Mouse (Mus musculus) left cerebral cortex, adult 2 months (tissue): ENCODE data around the gene Wipi2. TPM values are rescaled to one million over a fixed set of nuclear protein-coding genes. Genes with fewer than 3 reads are reported as not detected.

Experiments
- DNase-seq, 2 experiments: peaks; one replicate each; pipeline ENCODE4 v3.0.0; 2021 to 2022; ENCODE audit warnings: low spot score in 2 of 2, mixed read lengths in 1 of 2; ENCODE audit errors: extremely low spot score in 1 of 2
- H3K27ac ChIP-seq: fragments of 200-600 bp; 2 replicates; pipeline ENCODE4 v1.8.1; 2022
- H3K4me3 ChIP-seq: fragments of 200-600 bp; 2 replicates; pipeline ENCODE4 v1.8.1; 2022
- CTCF ChIP-seq: fragments of 200-600 bp; IDR thresholded peaks from 2 replicates; pipeline ENCODE4 v1.8.1; 2022; ENCODE audit warnings: antibody characterized with exemption, mild to moderate bottlenecking, moderate library complexity
- intact Hi-C: fragments of 180-260 bp; cut with DNase I; formaldehyde crosslinking; loops from one replicate; pipeline ENCODE4 v1.15.1; 2025
- total RNA-seq, 2 experiments: library from RNA; stranded (reverse); gene quantifications; 2 replicates each; pipeline ENCODE4 v1.2.3; 2021

Gene Wipi2
- total RNA-seq, 2 experiments from 2014 or later = 99.7 to 102 TPM

DNA sequence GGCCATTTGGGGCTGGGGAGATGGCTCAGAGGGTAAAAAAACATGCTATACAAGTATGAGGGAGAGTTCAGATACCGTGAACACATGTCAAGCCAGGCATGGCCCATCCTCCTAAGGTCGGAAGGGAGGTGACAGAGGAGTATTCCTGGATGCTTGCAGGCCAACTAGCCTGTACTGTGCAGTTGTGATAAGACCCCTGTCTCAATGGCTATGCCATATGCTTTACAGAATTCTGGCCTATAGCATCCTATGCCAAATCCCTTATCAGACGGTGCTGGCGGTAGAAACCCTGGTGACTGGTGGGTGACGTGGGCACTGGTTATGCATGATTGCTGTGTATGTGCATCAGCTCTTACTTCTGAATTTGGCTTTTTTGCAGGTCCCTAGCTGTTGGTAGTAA lies 10.3 kb downstream of the Wipi2 start:
- intact Hi-C loops = no loop called here
- DNase-seq = no peak
- no peak overlapping the region for H3K27ac ChIP-seq
- no peak for TF ChIP-seq CTCF
- no peak overlapping the region for H3K4me3 ChIP-seq

DNA sequence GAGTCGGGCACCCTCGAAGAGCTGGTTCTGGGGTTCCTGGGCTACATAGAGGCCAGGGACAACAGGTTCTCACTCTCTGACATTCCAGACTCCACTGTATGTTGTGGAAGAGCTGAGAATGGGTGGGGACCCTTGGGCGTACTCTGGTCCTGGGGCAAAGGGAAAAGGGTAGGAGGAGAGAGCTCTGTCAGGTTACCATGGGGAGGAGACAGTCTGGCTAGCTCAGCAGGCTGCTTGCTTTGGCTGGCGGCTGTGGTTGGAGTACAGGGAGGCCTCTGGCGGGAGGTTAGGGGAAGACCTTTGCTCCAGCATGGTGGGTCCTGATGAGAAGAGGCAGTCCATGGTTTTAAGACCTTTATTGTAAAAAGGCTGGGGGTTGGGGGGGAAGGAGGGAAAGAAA lies 12.6 kb downstream of the Wipi2 start:
- TF ChIP-seq CTCF = no peak
- H3K4me3 ChIP-seq = no peak overlapping the region
- DNase-seq = no peak
- intact Hi-C loops = no loop called here
- H3K27ac ChIP-seq = no peak overlapping the region

DNA sequence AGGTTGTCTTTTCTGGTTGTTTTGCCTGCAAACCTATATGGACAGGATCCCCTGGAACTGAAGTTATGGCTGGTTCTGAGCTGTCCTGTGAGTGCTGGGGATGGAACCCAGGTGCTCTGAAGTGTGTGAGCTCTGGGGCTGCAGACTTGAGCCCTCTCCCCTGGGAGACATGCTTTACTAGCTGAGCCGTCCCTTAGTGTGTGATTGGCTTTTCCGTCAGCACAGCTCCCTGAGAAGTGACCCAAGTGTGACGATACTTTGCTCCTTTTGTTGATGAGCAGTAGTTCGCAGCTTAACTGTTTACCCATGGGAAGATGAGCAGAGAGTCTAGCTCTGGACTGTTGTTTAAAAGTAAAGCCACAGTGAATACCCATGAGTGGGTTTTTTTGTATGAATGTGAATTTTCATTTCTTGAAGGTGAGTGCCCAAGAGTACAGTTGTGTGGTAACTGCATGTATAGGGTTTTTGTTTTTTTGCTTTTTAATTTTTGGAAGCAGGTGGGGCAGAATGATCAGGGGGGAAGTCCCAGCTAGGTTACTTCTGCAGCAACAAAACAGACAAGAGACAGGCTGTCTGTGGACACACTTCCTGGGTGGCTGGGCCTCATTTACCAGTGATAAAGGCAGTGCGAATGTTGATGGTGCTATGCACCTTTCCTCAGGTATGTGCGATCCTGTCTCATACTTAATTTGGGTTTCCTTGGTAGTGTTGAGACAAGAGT lies 14.0 kb downstream of the Wipi2 start:
- H3K27ac ChIP-seq = no peak overlapping the region
- intact Hi-C loops = no loop called here
- H3K4me3 ChIP-seq = no peak overlapping the region
- DNase-seq = no peak
- no peak for TF ChIP-seq CTCF

DNA sequence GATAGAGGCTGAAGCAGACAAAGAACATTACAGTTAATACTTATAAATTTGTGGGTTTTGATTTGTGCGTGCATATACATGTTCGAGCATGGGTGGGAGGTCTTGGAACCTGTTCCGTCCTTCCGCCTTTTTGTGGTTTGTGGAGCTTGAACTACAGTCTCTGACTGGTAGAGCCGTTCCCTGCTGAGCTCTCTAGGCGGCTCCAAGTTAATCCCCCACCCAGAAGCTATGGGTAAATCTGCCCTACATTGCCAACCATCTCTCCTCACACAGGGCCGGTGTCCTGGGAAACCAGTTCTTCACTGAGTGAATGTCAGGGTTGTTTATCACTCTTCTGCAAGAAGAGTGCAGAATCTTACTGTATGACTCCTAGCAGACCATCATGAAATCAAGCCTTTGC lies 20.7 kb downstream of the Wipi2 start:
- intact Hi-C loops = no loop called here
- TF ChIP-seq CTCF = no peak
- no peak for DNase-seq

DNA sequence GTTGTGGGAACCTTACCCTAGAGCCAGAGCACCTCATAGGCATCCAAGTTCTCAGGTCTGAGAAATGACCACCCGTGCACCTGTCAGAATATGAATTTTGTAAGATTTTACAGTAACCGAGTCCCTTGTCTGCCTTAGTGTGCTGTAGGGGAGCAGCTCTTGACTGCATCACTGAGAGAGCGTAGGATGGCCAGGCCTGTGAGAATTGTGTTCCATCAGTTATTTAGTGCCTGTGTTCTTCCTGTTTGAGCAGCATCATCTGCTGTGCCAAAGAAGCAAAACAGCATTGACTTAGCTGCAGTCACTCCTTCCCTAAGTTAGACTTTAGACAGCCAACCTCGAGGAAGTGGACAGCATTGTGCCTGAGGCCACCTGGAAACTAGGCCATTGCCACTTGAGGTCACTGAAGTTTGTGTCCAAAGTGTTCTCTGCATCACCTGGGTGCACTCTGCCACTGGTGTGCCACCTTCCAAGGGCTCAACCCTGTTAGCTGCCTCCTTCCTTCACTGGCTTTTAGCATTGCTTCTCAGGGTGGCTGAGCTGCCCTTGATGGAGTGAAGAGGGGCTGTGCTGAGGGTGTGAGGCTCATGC lies 22.1 kb downstream of the Wipi2 start:
- no peak for TF ChIP-seq CTCF
- intact Hi-C loops = no loop called here
- no peak for DNase-seq
- no peak overlapping the region for H3K27ac ChIP-seq
- no peak overlapping the region for H3K4me3 ChIP-seq

More for the DNA sequence above, 20.7 kb downstream of the Wipi2 start:
- Histone ChIP-seq H3K4me3 (no peak overlapping the region), H3K27ac (no peak overlapping the region)

DNA sequence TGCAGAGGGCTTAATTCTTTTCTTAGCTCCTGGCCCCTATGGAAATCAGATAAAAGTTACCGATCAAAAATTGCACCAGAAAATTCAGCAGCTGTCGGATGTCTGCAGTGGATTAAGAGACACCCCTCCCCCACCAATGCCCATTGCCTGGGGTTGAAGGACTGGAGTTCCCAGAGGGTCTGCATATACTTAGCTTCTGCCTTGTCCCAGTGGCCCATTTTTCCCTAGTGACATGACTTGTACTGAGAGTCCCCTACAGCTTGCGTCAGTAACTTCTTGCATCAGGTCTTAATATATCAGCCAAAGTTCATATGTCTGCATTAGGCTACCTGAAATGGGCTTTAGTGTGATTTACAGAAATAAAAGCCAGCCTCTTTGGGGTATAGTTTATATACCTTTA lies 22.9 kb downstream of the Wipi2 start:
- DNase-seq = no peak
- Histone ChIP-seq H3K4me3 (no peak overlapping the region), H3K27ac (no peak overlapping the region)
- no peak for TF ChIP-seq CTCF
- intact Hi-C loops = no loop called here

DNA sequence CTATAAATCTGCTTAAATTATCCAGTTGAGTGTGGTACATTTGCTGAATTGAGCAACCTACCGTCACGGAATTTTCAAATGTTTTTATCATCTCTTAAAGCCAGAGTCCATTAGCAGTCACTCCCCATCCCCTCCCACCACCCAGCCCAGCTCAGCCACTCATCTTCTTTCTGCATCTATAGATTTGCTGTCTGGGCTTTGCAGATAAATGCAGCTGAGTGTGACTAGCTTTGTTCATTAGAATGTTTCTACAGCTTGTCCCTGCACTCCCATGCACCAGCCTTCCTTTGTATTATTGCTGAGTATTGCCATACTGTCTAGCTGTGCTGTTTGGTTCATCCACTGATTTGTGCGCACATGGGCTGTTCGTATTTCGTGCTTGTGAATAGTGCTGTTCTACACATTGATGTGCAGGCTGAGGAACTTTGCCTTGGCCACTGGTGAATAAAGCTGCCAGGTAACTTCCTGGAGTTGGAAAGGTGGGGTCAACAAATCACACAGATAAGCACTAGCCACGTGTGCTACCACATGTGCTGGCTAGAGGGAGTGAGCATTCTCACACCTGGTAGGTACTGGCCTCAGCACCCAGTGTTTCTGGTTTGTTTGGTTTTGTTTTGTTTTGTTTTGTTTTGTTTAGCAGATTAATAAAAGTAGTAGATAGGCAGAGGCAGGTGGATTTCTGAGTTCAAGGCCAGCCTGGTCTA lies 23.4 kb downstream of the Wipi2 start:
- TF ChIP-seq CTCF = no peak
- intact Hi-C loops = no loop called here
- DNase-seq = no peak
- H3K4me3 ChIP-seq = no peak overlapping the region
- H3K27ac ChIP-seq = no peak overlapping the region

DNA sequence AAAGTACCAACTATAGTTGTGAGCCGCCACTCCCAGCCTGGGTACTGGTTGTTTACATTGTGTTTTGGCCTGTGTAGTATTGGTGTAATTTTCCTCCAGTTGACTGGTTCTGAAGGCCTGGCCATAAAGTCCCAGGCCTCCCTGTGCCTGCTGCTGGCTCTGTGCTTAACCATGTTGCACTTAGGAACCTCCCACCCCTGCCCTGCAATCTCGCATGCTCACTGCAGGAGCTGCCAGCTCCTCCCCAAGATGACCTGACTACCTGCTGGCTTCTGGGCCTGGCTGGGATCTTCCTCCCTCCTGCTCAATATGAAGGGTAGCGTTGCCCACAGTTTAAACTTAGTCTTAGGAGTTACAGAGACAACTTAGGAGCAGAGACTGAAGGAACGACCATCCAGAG lies 24.8 kb downstream of the Wipi2 start:
- intact Hi-C loops = no loop called here
- TF ChIP-seq CTCF = no peak
- no peak overlapping the region for H3K27ac ChIP-seq
- DNase-seq = no peak
- H3K4me3 ChIP-seq = no peak overlapping the region

DNA sequence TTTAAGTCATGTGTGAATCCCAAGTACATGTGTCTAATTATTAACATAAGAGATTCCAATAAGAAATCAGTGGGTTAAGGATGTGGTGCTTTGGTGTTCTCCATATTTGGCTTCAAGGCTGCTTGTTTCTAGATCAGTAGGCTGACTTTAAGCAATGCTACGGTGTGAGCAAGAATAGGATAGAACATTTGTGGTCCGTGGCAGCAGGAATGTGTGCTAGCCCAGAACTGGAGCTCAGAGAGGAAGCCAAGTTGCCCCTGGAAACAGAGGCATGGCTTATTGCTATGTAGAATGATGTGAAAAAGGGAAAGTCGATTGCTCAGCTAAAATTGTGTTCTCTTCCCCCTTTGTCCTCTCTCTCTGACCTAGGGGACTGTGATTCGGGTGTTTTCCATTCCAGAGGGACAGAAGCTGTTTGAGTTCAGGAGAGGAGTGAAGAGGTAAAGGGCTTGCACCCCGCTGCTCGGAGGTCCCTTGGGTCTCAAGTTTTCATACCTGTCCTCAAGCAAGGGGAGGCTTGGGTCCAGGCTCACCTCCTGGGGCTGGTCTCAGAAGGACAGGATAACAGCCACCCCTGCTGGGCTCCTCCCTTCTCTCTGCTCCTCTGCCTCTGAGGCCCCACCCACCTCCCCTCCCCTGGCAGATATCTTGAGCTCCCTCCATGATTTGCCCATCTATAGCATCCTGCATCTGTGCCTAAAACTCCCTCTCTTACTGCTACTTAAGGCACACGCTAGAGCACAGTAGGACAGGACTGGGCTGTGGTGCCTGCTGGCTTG lies 33.3 kb downstream of the Wipi2 start:
- Histone ChIP-seq H3K4me3 (no peak overlapping the region), H3K27ac (no peak overlapping the region)
- intact Hi-C loops = no loop called here
- no peak for DNase-seq
- TF ChIP-seq CTCF = no peak

DNA sequence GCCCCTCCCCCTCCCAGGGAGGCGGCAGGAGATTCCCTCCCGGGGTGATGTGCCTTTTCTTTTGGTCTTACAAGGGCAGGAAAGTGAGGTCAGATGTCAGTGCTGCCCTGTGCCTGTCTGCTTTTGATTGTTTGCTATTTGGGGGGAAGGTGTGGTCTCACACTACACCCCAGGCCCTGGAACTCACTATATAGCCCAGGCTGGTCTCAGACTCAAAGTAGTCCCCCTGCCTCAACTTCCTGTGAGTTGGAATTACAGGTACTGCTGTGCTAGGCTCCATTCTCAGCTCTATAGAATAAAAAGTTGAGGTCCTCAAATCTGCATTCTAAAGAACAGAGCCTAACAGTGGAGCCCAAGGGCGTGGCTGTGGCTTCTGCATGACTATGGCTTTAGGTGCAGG lies 40.4 kb downstream of the Wipi2 start:
- DNase-seq = no peak
- no peak overlapping the region for H3K27ac ChIP-seq
- intact Hi-C loops = no loop called here
- no peak overlapping the region for H3K4me3 ChIP-seq
- no peak for TF ChIP-seq CTCF

DNA sequence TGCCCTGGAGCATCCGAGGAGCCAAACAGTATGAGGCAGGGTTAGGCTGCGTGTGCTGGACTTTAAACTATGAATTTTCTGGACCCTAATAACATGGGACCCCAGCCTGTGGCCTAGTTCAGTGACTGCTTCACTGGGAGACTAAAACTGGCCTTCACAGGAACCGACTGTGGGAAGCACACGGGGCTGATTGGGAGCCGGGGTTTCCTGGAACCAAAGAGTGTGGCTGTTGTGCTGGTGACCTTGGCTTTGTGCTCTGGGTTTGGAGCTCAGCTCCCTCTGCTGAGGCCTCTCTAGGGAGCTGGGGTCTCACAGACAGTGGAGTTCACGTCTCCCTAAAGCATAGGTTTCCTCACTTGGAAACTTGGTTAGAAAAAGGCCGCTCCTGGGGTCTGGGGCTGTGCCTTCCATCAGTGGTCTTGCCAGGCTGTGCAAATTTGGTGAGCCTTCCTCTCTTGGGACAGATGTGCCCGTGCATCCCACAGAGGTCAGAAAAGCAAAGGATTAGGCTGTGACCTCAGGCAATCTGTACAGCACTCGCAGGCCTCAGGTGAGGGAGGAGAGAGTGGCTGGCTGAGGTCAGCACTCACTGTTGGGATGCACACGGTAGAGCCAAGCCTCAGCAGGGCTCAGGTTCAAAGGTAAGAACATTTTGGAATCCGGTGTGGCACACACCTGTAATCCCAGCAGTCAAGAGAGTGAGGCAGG lies 41.2 kb downstream of the Wipi2 start:
- no peak for DNase-seq
- intact Hi-C loops = no loop called here
- no peak overlapping the region for H3K4me3 ChIP-seq
- no peak overlapping the region for H3K27ac ChIP-seq
- TF ChIP-seq CTCF = no peak

DNA sequence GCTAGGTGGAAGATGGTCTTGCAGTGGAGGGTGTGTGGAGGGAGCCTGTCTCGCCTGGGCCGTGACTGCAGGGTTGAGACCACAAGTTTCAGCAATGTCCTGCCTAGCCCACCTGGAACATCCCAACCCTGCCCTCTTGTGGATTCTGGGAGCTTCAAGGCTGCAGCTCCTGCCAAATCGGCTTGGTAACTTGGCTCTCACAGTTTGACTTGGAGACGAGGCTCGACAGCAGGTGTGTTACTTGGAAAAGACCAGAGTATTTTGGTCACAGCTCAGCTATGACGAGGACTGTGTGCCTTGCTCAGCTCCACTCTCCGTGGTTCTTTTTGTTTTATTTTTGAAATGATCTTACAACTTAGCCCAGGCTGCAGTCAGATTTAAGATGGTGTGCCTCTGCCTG lies 42.2 kb downstream of the Wipi2 start:
- H3K27ac ChIP-seq = no peak overlapping the region
- TF ChIP-seq CTCF = peak; percentile 41
- intact Hi-C loops = no loop called here
- no peak overlapping the region for H3K4me3 ChIP-seq
- DNase-seq = peak in 1 of 2 experiments; percentile 44
